ENCODE assay signal across 9 mouse cellular contexts in the genomic region with DNA sequence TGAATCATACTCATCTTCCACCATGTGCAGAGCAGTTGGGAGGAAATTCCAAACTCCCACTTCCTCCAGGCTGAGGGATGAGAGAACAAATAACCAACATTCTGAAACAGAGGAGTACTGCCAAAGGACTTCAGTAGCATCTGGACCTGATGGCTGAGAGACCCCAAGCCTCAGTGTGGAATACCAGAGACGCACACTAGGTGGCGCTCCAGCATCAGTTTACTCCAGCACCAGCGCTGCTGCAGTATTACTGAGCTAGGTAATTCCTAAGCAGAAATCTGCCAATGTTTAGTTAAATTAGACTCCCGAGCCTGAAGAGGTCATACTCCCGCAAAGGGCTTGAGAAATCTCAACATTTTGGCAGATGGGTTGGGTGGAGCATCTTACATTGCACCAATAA. TPM values are rescaled to one million over a fixed set of nuclear protein-coding genes. Genes with fewer than 3 reads are reported as not detected.
A peak's percentile ranks its signal among the peaks of the same experiment; 100 is the strongest.
DNase-seq lines count a peak whose midpoint lies in the region; TF ChIP-seq lines count a peak whose summit lies in the region.
"Had no signal": no experiment of that assay in that cellular context is flagged by ENCODE, and none has a peak within 500 bp of the region (broad histone marks: within the 10 kb centered on the region; RNA-seq: fewer than 3 reads in every experiment).

No protein-coding gene starts in this region.

- intact Hi-C loops in heart, postnatal 36 days (cut with DNase I), result loop anchor here (1.0 kb wide), 2 partner anchors 124 to 212 kb away; a partner anchor contains a TSS

- TF ChIP-seq EP300 in MEL (IDR thresholded peaks at IDR 0.05; ENCODE audit: low read depth in 1 of 2, low read length in 2 of 2), result no peak

- peak; percentile 78 for DNase-seq in MEL (ENCODE audit: low read depth, low spot score)
- DNase-seq in c-Kit-negative CD71-positive TER-119-positive erythroid progenitor cells, embryonic 14.5 days (ENCODE audit: low read depth, low spot score), result peak; percentile 56
- peak; percentile 82 for DNase-seq in forebrain, embryonic 10.5 days (ENCODE audit: extremely low spot score, low spot score)
- peak; percentile 84 to 92 for DNase-seq in heart, postnatal 36 days
- peak; percentile 95 to 97 for DNase-seq in layer of hippocampus, postnatal 14 days (ENCODE audit: low spot score in 2 of 2)
- peak; percentile 83 to 89 for DNase-seq in lung, postnatal 4 days
- DNase-seq in right cerebral cortex, adult 2 months (ENCODE audit: low spot score in 2 of 2), result peak; percentile 93 to 94
- DNase-seq in urinary bladder, postnatal 14 days (ENCODE audit: low spot score), result peak; percentile 87

- H3K27me3 ChIP-seq in MEL (ENCODE audit: control insufficient read depth in 1 of 2, insufficient read depth in 2 of 2, low read length in 2 of 2), result peaks cover 5 to 12% of the 10 kb centered on the region in 2 experiments
- no peaks in the 10 kb centered on the region for H3K27me3 ChIP-seq in forebrain, embryonic 10.5 days (ENCODE audit: poor library complexity, severe bottlenecking)

- no peaks in the 10 kb centered on the region for H3K36me3 ChIP-seq in MEL (ENCODE audit: control insufficient read depth in 1 of 2, insufficient read depth in 2 of 2, low read length in 2 of 2)
- H3K36me3 ChIP-seq in forebrain, embryonic 10.5 days (replicated peaks), result no peaks in the 10 kb centered on the region

- TF ChIP-seq CTCF in MEL (IDR thresholded peaks at IDR 0.05 in 2 of 3, conservative IDR thresholded peaks at IDR 0.05 in 1 of 3; ENCODE audit: control insufficient read depth in 1 of 3, insufficient read depth in 1 of 3, low read depth in 2 of 3, low read length in 3 of 3, poor library complexity in 1 of 3, severe bottlenecking in 1 of 3), result peak; percentile 94 to 97 (median 95)

- H3K4me1 ChIP-seq in MEL (ENCODE audit: control insufficient read depth in 1 of 2, insufficient read depth in 2 of 2, low read length in 2 of 2), result no peaks in the 10 kb centered on the region
- peaks cover 9% of the 10 kb centered on the region for H3K4me1 ChIP-seq in forebrain, embryonic 10.5 days

- H3K79me2 ChIP-seq in MEL (ENCODE audit: control insufficient read depth, insufficient read depth, low read length, poor library complexity), result no peaks in the 10 kb centered on the region

- no peak for TF ChIP-seq POLR2A in MEL (IDR thresholded peaks at IDR 0.05; ENCODE audit: control insufficient read depth in 1 of 2, insufficient read depth in 1 of 2, low read depth in 1 of 2, low read length in 2 of 2, poor library complexity in 1 of 2)

- peak; percentile 86 for TF ChIP-seq RAD21 in MEL (IDR thresholded peaks at IDR 0.05; ENCODE audit: low read depth, low read length)

- H3K9ac ChIP-seq in MEL (ENCODE audit: control insufficient read depth, low read depth, low read length, poor library complexity, severe bottlenecking), result no peak overlapping the region

- 5% methylated on average over 5 of the region's 5 CpGs for WGBS in forebrain, embryonic 10.5 days

- no peaks in the 10 kb centered on the region for H3K9me3 ChIP-seq in MEL (replicated peaks; ENCODE audit: insufficient read depth, low read length)
- peaks cover 5% of the 10 kb centered on the region for H3K9me3 ChIP-seq in forebrain, embryonic 10.5 days

- H3K4me3 ChIP-seq in MEL (ENCODE audit: control insufficient read depth in 1 of 2, insufficient read depth in 1 of 2, low read depth in 2 of 2, low read length in 2 of 2), result no peak overlapping the region
- H3K4me3 ChIP-seq in forebrain, embryonic 10.5 days, result no peak overlapping the region

- no peak overlapping the region for H3K27ac ChIP-seq in MEL (ENCODE audit: control insufficient read depth, low read depth, low read length)
- no peak overlapping the region for H3K27ac ChIP-seq in forebrain, embryonic 10.5 days
- H3K27ac ChIP-seq: macrophage had no signal

TF ChIP-seq in MEL, 35 proteins besides CTCF, POLR2A, EP300 and RAD21:
- 0 out of 2 replicates have a peak, but pooled peaks have one; percentile 22 for TF ChIP-seq BHLHE40 (IDR thresholded peaks at IDR 0.05; ENCODE audit: borderline replicate concordance, low read depth, low read length)
- peak; percentile 82 for TF ChIP-seq SMC3 (IDR thresholded peaks at IDR 0.05; ENCODE audit: low read depth, low read length)
- no peak for TF ChIP-seq GABPA (IDR thresholded peaks at IDR 0.05; ENCODE audit: low read depth, low read length)
- TF ChIP-seq POLR2AphosphoS2 (IDR thresholded peaks at IDR 0.05; ENCODE audit: low read length), result no peak
- peak; percentile 70 for TF ChIP-seq ZC3H11A (IDR thresholded peaks at IDR 0.05; ENCODE audit: low read depth, low read length)

RNA-seq across cellular contexts. Expression of a gene that starts 9.1 kb away (rescaled TPM):
- total RNA-seq in MEL (2012; rRNA removed), result not detected in 2 replicates
- not detected for polyA plus RNA-seq in MEL (2012; ENCODE audit: insufficient read depth in 1 of 2, insufficient read length in 2 of 2, low read depth in 1 of 2, low replicate concordance in 2 of 2, missing spikeins in 1 of 2)
- polyA plus RNA-seq in forebrain, embryonic 10.5 days (2016; fragmentation: Nextera tagmentation; extraction: Ambion mirVana), result not detected in 2 replicates
- total RNA-seq in heart, postnatal 36 days (2021), result not detected
- under 1 TPM in 1 of 2 experiments, not detected in 1; 0.39 TPM for total RNA-seq in layer of hippocampus, postnatal 14 days (2021)
- polyA plus RNA-seq: macrophage had no signal

RNA-seq across cellular contexts. Expression of a gene that starts 41.3 kb away (rescaled TPM):
- total RNA-seq in MEL (2012; rRNA removed), result 2.1 and 2.7 TPM in 2 replicates
- 1 to 10 TPM in 1 of 2 experiments, not detected in 1; 3.6 TPM for polyA plus RNA-seq in MEL (2012; ENCODE audit: insufficient read depth in 1 of 2, insufficient read length in 2 of 2, low read depth in 1 of 2, low replicate concordance in 2 of 2, missing spikeins in 1 of 2)
- polyA plus RNA-seq in forebrain, embryonic 10.5 days (2016; fragmentation: Nextera tagmentation; extraction: Ambion mirVana), result 64.6 and 68.6 TPM in 2 replicates
- 10 to 100 TPM; 26.6 to 61.0 TPM for total RNA-seq in heart, postnatal 36 days (2021)
- 10 to 100 TPM; 14.1 to 19.2 TPM for total RNA-seq in layer of hippocampus, postnatal 14 days (2021)
